Mouse (Mus musculus) embryonic facial prominence, embryonic 13.5 days (tissue): ENCODE results near the gene Mlip. TPM values are rescaled to one million over a fixed set of nuclear protein-coding genes. Genes with fewer than 3 reads are reported as not detected.

Experiments
- ATAC-seq: fragments of 200-750 bp; cut with Nextera tagmentation; 2 replicates; pipeline ENCODE4 v1.8.0; 2017; ENCODE audit warnings: low read depth; ENCODE audit not compliant: insufficient number of reproducible peaks, insufficient read depth, low FRiP score, low TSS enrichment
- H3K27ac ChIP-seq: fragments of 300-500 bp; sonication (generic); 2 replicates; pipeline ENCODE4 v1.5.1; 2015; ENCODE audit warnings: moderate library complexity, mild to moderate bottlenecking, inconsistent platforms
- H3K27me3 ChIP-seq: fragments of 300-500 bp; sonication (generic); 2 replicates; pipeline ENCODE4 v1.6.1; 2015; ENCODE audit warnings: mild to moderate bottlenecking, inconsistent platforms
- H3K36me3 ChIP-seq: fragments of 300-500 bp; sonication (generic); 2 replicates; pipeline ENCODE4 v1.6.1; 2015; ENCODE audit warnings: mild to moderate bottlenecking, inconsistent platforms
- H3K4me1 ChIP-seq: fragments of 300-500 bp; sonication (generic); 2 replicates; pipeline ENCODE4 v1.6.1; 2015; ENCODE audit warnings: inconsistent platforms
- H3K4me2 ChIP-seq: fragments of 300-500 bp; sonication (generic); 2 replicates; pipeline ENCODE4 v1.6.1; 2015; ENCODE audit warnings: moderate library complexity, mild to moderate bottlenecking, inconsistent platforms
- H3K4me3 ChIP-seq: fragments of 300-500 bp; sonication (generic); 2 replicates; pipeline ENCODE4 v1.5.1; 2015; ENCODE audit warnings: mild to moderate bottlenecking, inconsistent platforms
- H3K9ac ChIP-seq: fragments of 300-500 bp; sonication (generic); 2 replicates; pipeline ENCODE4 v1.6.1; 2015; ENCODE audit warnings: mild to moderate bottlenecking, inconsistent platforms
- H3K9me3 ChIP-seq: fragments of 300-500 bp; sonication (generic); 2 replicates; pipeline ENCODE4 v1.6.1; 2016; ENCODE audit warnings: inconsistent platforms
- WGBS: fragments of 180-500 bp; shearing (Covaris S2); methylation state at CpG from one replicate; pipeline ENCODE4 v1.1.7; 2015; ENCODE audit warnings: mixed read lengths; 5-methylcytosine and 5-hydroxymethylcytosine counted together
- polyA plus RNA-seq: library from polyadenylated mRNA; unstranded; fragments of >200 nt; fragmentation: Nextera tagmentation; extraction: Ambion mirVana; gene quantifications from 2 replicates; pipeline ENCODE4 v1.2.1, GENCODE M21; 2015

Gene Mlip
- polyA plus RNA-seq = 1.1 and 1.6 TPM in 2 replicates

GRCm38 (mm10) chr9:77352432-77353175, at the start of gene Mlip:
Gene Mlip (minus strand): TSS chr9:77352969.
- H3K4me2 ChIP-seq = no peak within 1 kb of the TSS
- ATAC-seq = no peak
- no peaks in the 10 kb centered on the region for H3K27me3 ChIP-seq
- no peak within 1 kb of the TSS for H3K9ac ChIP-seq
- H3K27ac ChIP-seq = no peak within 1 kb of the TSS
- no peaks in the 10 kb centered on the region for H3K36me3 ChIP-seq
- no peaks in the 10 kb centered on the region for H3K9me3 ChIP-seq
- 55% methylated on average over 14 of the region's 14 CpGs for WGBS
- H3K4me3 ChIP-seq = no peak within 1 kb of the TSS
- no peaks in the 10 kb centered on the region for H3K4me1 ChIP-seq

GRCm38 (mm10) chr9:77399801-77400200, 47.0 kb upstream of the Mlip start:
- Histone ChIP-seq H3K27ac (no peak overlapping the region), H3K4me2 (no peak overlapping the region), H3K27me3 (no peaks in the 10 kb centered on the region), H3K9me3 (no peaks in the 10 kb centered on the region), H3K4me1 (no peaks in the 10 kb centered on the region), H3K9ac (no peak overlapping the region), H3K4me3 (no peak overlapping the region), H3K36me3 (no peaks in the 10 kb centered on the region)
- no peak for ATAC-seq
- WGBS = 91% methylated on average over 5 of the region's 5 CpGs

GRCm38 (mm10) chr9:77398856-77399631, 46.3 kb upstream of the Mlip start:
- Histone ChIP-seq H3K4me1 (no peaks in the 10 kb centered on the region), H3K9me3 (no peaks in the 10 kb centered on the region), H3K27ac (no peak overlapping the region), H3K27me3 (no peaks in the 10 kb centered on the region), H3K9ac (no peak overlapping the region), H3K36me3 (no peaks in the 10 kb centered on the region), H3K4me2 (no peak overlapping the region), H3K4me3 (no peak overlapping the region)
- 42% methylated on average over 13 of the region's 13 CpGs for WGBS
- ATAC-seq = no peak

- ATAC-seq = no peak
- no peak overlapping the region for H3K4me3 ChIP-seq
- H3K4me2 ChIP-seq = no peak overlapping the region
- no peaks in the 10 kb centered on the region for H3K9me3 ChIP-seq
- H3K27ac ChIP-seq = no peak overlapping the region
- H3K27me3 ChIP-seq = no peaks in the 10 kb centered on the region
- no peaks in the 10 kb centered on the region for H3K4me1 ChIP-seq
- H3K36me3 ChIP-seq = no peaks in the 10 kb centered on the region
- 62% methylated on average over 4 of the region's 4 CpGs for WGBS
- no peak overlapping the region for H3K9ac ChIP-seq
These were observed 44.3 kb upstream of the Mlip start for GRCm38 (mm10) chr9:77397027-77397426.

- H3K27ac ChIP-seq = no peak overlapping the region
- H3K4me1 ChIP-seq = no peaks in the 10 kb centered on the region
- H3K4me2 ChIP-seq = no peak overlapping the region
- H3K4me3 ChIP-seq = no peak overlapping the region
- H3K27me3 ChIP-seq = no peaks in the 10 kb centered on the region
- whole genome bisulfite sequencing = 88% methylated on average over 10 of the region's 10 CpGs
- H3K9me3 ChIP-seq = no peaks in the 10 kb centered on the region
- no peak overlapping the region for H3K9ac ChIP-seq
- H3K36me3 ChIP-seq = no peaks in the 10 kb centered on the region
- no peak for ATAC-seq
These were observed 38.5 kb upstream of the Mlip start for GRCm38 (mm10) chr9:77391248-77391647.

GRCm38 (mm10) chr9:77388956-77389355, 36.2 kb upstream of the Mlip start:
- no peak for ATAC-seq
- 83% methylated on average over 8 of the region's 8 CpGs for WGBS

GRCm38 (mm10) chr9:77386751-77387150, 34.0 kb upstream of the Mlip start:
- Histone ChIP-seq H3K4me3 (no peak overlapping the region), H3K9ac (no peak overlapping the region), H3K4me1 (peaks cover 10% of the 10 kb centered on the region), H3K27ac (no peak overlapping the region), H3K9me3 (no peaks in the 10 kb centered on the region), H3K36me3 (no peaks in the 10 kb centered on the region), H3K27me3 (no peaks in the 10 kb centered on the region), H3K4me2 (no peak overlapping the region)
- ATAC-seq = no peak
- WGBS = 18% methylated on average over 1 of the region's 1 CpGs

More at GRCm38 (mm10) chr9:77388956-77389355, 36.2 kb upstream of the Mlip start:
- Histone ChIP-seq H3K4me1 (peaks cover 6% of the 10 kb centered on the region; the same call in 1 of the 2 replicates), H3K9ac (no peak overlapping the region), H3K36me3 (no peaks in the 10 kb centered on the region), H3K27me3 (no peaks in the 10 kb centered on the region), H3K4me3 (no peak overlapping the region), H3K9me3 (no peaks in the 10 kb centered on the region), H3K4me2 (no peak overlapping the region), H3K27ac (no peak overlapping the region)

GRCm38 (mm10) chr9:77385611-77386010, 32.8 kb upstream of the Mlip start:
- Histone ChIP-seq H3K4me1 (peaks cover 10% of the 10 kb centered on the region), H3K27me3 (no peaks in the 10 kb centered on the region), H3K36me3 (no peaks in the 10 kb centered on the region), H3K4me2 (no peak overlapping the region), H3K9ac (no peak overlapping the region), H3K9me3 (no peaks in the 10 kb centered on the region), H3K4me3 (no peak overlapping the region), H3K27ac (no peak overlapping the region)
- no peak for ATAC-seq
- 75% methylated on average over 12 of the region's 12 CpGs for WGBS

- 87% methylated on average over 9 of the region's 9 CpGs for WGBS
- Histone ChIP-seq H3K27ac (no peak overlapping the region), H3K4me3 (no peak overlapping the region)
These were observed 31.9 kb upstream of the Mlip start for GRCm38 (mm10) chr9:77384651-77385050.

GRCm38 (mm10) chr9:77383951-77384350, 31.2 kb upstream of the Mlip start:
- H3K27ac ChIP-seq = no peak overlapping the region
- peaks cover 10% of the 10 kb centered on the region for H3K4me1 ChIP-seq
- H3K9me3 ChIP-seq = no peaks in the 10 kb centered on the region
- no peak overlapping the region for H3K4me2 ChIP-seq
- 62% methylated on average over 4 of the region's 4 CpGs for WGBS
- no peaks in the 10 kb centered on the region for H3K36me3 ChIP-seq
- no peak overlapping the region for H3K9ac ChIP-seq
- H3K4me3 ChIP-seq = no peak overlapping the region
- ATAC-seq = no peak
- no peaks in the 10 kb centered on the region for H3K27me3 ChIP-seq

More at GRCm38 (mm10) chr9:77384651-77385050, 31.9 kb upstream of the Mlip start:
- Histone ChIP-seq H3K27me3 (no peaks in the 10 kb centered on the region), H3K4me1 (peaks cover 10% of the 10 kb centered on the region), H3K36me3 (no peaks in the 10 kb centered on the region), H3K9ac (no peak overlapping the region), H3K9me3 (no peaks in the 10 kb centered on the region), H3K4me2 (no peak overlapping the region)
- ATAC-seq = no peak

- Histone ChIP-seq H3K4me1 (peaks cover 10% of the 10 kb centered on the region), H3K4me3 (no peak overlapping the region)
- ATAC-seq = no peak
These were observed 29.7 kb upstream of the Mlip start for GRCm38 (mm10) chr9:77382514-77382913.

GRCm38 (mm10) chr9:77381565-77381964, 28.8 kb upstream of the Mlip start:
- H3K27me3 ChIP-seq = no peaks in the 10 kb centered on the region
- no peaks in the 10 kb centered on the region for H3K9me3 ChIP-seq
- H3K4me2 ChIP-seq = no peak overlapping the region
- H3K27ac ChIP-seq = no peak overlapping the region
- H3K4me1 ChIP-seq = peaks cover 10% of the 10 kb centered on the region
- H3K9ac ChIP-seq = no peak overlapping the region
- no peak overlapping the region for H3K4me3 ChIP-seq
- 10% methylated on average over 5 of the region's 5 CpGs for WGBS
- ATAC-seq = no peak
- H3K36me3 ChIP-seq = no peaks in the 10 kb centered on the region

More at GRCm38 (mm10) chr9:77382514-77382913, 29.7 kb upstream of the Mlip start:
- Histone ChIP-seq H3K9ac (0 out of 2 replicates have a peak overlapping the region, but pooled peaks have one; percentile 16), H3K9me3 (no peaks in the 10 kb centered on the region), H3K27me3 (no peaks in the 10 kb centered on the region), H3K4me2 (no peak overlapping the region), H3K27ac (no peak overlapping the region), H3K36me3 (no peaks in the 10 kb centered on the region)
- 51% methylated on average over 3 of the region's 3 CpGs for WGBS
